Mouse (Mus musculus) spleen, adult 2 months (tissue): ENCODE measurements around the gene Sp8. TPM values are rescaled to one million over a fixed set of nuclear protein-coding genes. Genes with fewer than 3 reads are reported as not detected.

ENCODE experiments used
- DNase-seq, 2 experiments: peaks; one replicate each; pipeline versions ENCODE4 v3.0.0 to v3.0.0-alpha.2; 2012 to 2021; ENCODE audit warnings: low spot score in 2 of 2, low read depth in 1 of 2
- H3K27ac ChIP-seq: fragments of 200-500 bp; 2 replicates; pipeline ENCODE4 v1.5.1; 2012; ENCODE audit warnings: low read length, inconsistent platforms; ENCODE audit not compliant: insufficient read depth
- H3K27me3 ChIP-seq: fragments of 200-500 bp; 2 replicates; pipeline ENCODE4 v1.6.1; 2012; ENCODE audit warnings: mild to moderate bottlenecking, moderate library complexity, low read length, inconsistent platforms; ENCODE audit not compliant: control insufficient read depth, insufficient read depth
- H3K36me3 ChIP-seq: fragments of 200-500 bp; 2 replicates; pipeline ENCODE4 v1.6.1; 2012; ENCODE audit warnings: mild to moderate bottlenecking, low read length, inconsistent platforms; ENCODE audit not compliant: control insufficient read depth, insufficient read depth
- H3K4me1 ChIP-seq: fragments of 200-500 bp; 2 replicates; pipeline ENCODE4 v1.6.1; 2011; ENCODE audit warnings: inconsistent platforms; ENCODE audit not compliant: control insufficient read depth, insufficient read depth, insufficient read length
- H3K4me3 ChIP-seq: fragments of 200-500 bp; 2 replicates; pipeline ENCODE4 v1.5.1; 2011; ENCODE audit warnings: mild to moderate bottlenecking, inconsistent platforms; ENCODE audit not compliant: insufficient read depth, insufficient read length; ENCODE audit errors: extremely low read depth
- CTCF ChIP-seq: fragments of 200-500 bp; IDR thresholded peaks from 2 replicates; pipeline ENCODE4 v1.5.1; 2011; ENCODE audit warnings: mild to moderate bottlenecking, inconsistent platforms; ENCODE audit not compliant: insufficient read depth, insufficient read length, insufficient replicate concordance; ENCODE audit errors: extremely low read depth
- POLR2A ChIP-seq: fragments of 200-500 bp; IDR thresholded peaks from 2 replicates; pipeline ENCODE4 v1.6.1; 2011; ENCODE audit warnings: low read depth, low read length, inconsistent platforms
- WGBS: fragments of 180-500 bp; shearing (Covaris S2); methylation state at CpG from one replicate; pipeline ENCODE4 v1.1.7; 2018; 5-methylcytosine and 5-hydroxymethylcytosine counted together
- polyA plus RNA-seq: library from polyadenylated mRNA; depleted of rRNA; stranded (reverse); fragments of >200 nt; gene quantifications from 2 replicates; pipeline ENCODE4 v1.2.3, GENCODE M21; 2012

Sp8 gene
- polyA plus RNA-seq, 1 experiment, result not detected

- H3K27ac ChIP-seq, result no peak overlapping the region
- H3K36me3 ChIP-seq, result no peaks in the 10 kb centered on the region
- 4% methylated on average over 23 of the region's 23 CpGs for WGBS
- TF ChIP-seq CTCF (no peak), POLR2A (no peak)
- H3K4me3 ChIP-seq, result no peak overlapping the region
- peaks cover 6% of the 10 kb centered on the region for H3K4me1 ChIP-seq
- no peak for DNase-seq
- peaks cover 36% of the 10 kb centered on the region for H3K27me3 ChIP-seq
Observed at GRCm38 (mm10) chr12:118847861-118848495, 1.8 kb downstream of the Sp8 start.

GRCm38 (mm10) chr12:118848496-118849202, 2.5 kb downstream of the Sp8 start:
- 2% methylated on average over 80 of the region's 80 CpGs for WGBS
- H3K4me3 ChIP-seq, result no peak overlapping the region; the same call in 1 of the 2 replicates

GRCm38 (mm10) chr12:118849203-118849861, 3.2 kb downstream of the Sp8 start:
- TF ChIP-seq POLR2A (no peak), CTCF (no peak)
- H3K27ac ChIP-seq, result no peak overlapping the region
- H3K4me3 ChIP-seq, result no peak overlapping the region
- H3K4me1 ChIP-seq, result peaks cover 5% of the 10 kb centered on the region
- H3K36me3 ChIP-seq, result no peaks in the 10 kb centered on the region
- H3K27me3 ChIP-seq, result peaks cover 37% of the 10 kb centered on the region
- DNase-seq, result no peak
- 4% methylated on average over 78 of the region's 78 CpGs for WGBS

More at GRCm38 (mm10) chr12:118848496-118849202, 2.5 kb downstream of the Sp8 start:
- DNase-seq, result no peak
- Histone ChIP-seq H3K27me3 (peaks cover 36% of the 10 kb centered on the region), H3K27ac (no peak overlapping the region), H3K4me1 (peaks cover 5% of the 10 kb centered on the region), H3K36me3 (no peaks in the 10 kb centered on the region)
- TF ChIP-seq CTCF, result no peak
- no peak for TF ChIP-seq POLR2A

GRCm38 (mm10) chr12:118849996-118850395, 3.9 kb downstream of the Sp8 start:
- WGBS, result 7% methylated on average over 11 of the region's 11 CpGs
- no peak for DNase-seq
- Histone ChIP-seq H3K27me3 (peaks cover 41% of the 10 kb centered on the region), H3K4me3 (no peak overlapping the region), H3K4me1 (peaks cover 5% of the 10 kb centered on the region), H3K27ac (no peak overlapping the region), H3K36me3 (no peaks in the 10 kb centered on the region)
- TF ChIP-seq CTCF, result no peak
- no peak for TF ChIP-seq POLR2A

- peaks cover 5% of the 10 kb centered on the region for H3K4me1 ChIP-seq
Observed at GRCm38 (mm10) chr12:118850851-118851410, 4.8 kb downstream of the Sp8 start.

GRCm38 (mm10) chr12:118853331-118853730, 7.2 kb downstream of the Sp8 start:
- TF ChIP-seq POLR2A (no peak), CTCF (no peak)
- no peaks in the 10 kb centered on the region for H3K36me3 ChIP-seq
- peaks cover 32% of the 10 kb centered on the region for H3K27me3 ChIP-seq
- DNase-seq, result no peak
- H3K4me3 ChIP-seq, result no peak overlapping the region
- H3K4me1 ChIP-seq, result peaks cover 5% of the 10 kb centered on the region
- WGBS, result 13% methylated on average over 3 of the region's 3 CpGs
- H3K27ac ChIP-seq, result no peak overlapping the region

More at GRCm38 (mm10) chr12:118850851-118851410, 4.8 kb downstream of the Sp8 start:
- 36% methylated on average over 12 of the region's 12 CpGs for WGBS
- Histone ChIP-seq H3K36me3 (no peaks in the 10 kb centered on the region), H3K27ac (no peak overlapping the region), H3K4me3 (no peak overlapping the region), H3K27me3 (peaks cover 45% of the 10 kb centered on the region)
- no peak for DNase-seq
- TF ChIP-seq CTCF (no peak), POLR2A (no peak)
